Mouse (Mus musculus) ES-Bruce4 (cell line): Measurements from ENCODE around the gene Tgfbr3. TPM values are rescaled to one million over a fixed set of nuclear protein-coding genes. Genes with fewer than 3 reads are reported as not detected.

Source experiments
- H3K27ac ChIP-seq: 2 replicates; pipeline ENCODE4 v1.5.1; 2012; ENCODE audit warnings: low read length, inconsistent platforms; ENCODE audit not compliant: insufficient read depth
- H3K27me3 ChIP-seq: 2 replicates; pipeline ENCODE4 v1.6.1; 2012; ENCODE audit warnings: mild to moderate bottlenecking, low read length, inconsistent platforms; ENCODE audit not compliant: control insufficient read depth, poor library complexity, insufficient read depth, severe bottlenecking
- H3K36me3 ChIP-seq: 2 replicates; pipeline ENCODE4 v1.6.1; 2012; ENCODE audit warnings: inconsistent platforms, mild to moderate bottlenecking, low read length, moderate library complexity; ENCODE audit not compliant: control insufficient read depth, poor library complexity, insufficient read depth, severe bottlenecking
- H3K4me1 ChIP-seq: one replicate; pipeline ENCODE4 v1.8.1; 2011; ENCODE audit warnings: low read length; ENCODE audit not compliant: control insufficient read depth, insufficient read depth
- H3K4me3 ChIP-seq: 2 replicates; pipeline ENCODE4 v1.5.1; 2011; ENCODE audit warnings: low read depth, mild to moderate bottlenecking, low read length
- H3K9ac ChIP-seq: 2 replicates; pipeline ENCODE4 v1.6.1; 2012; ENCODE audit warnings: low read depth, mild to moderate bottlenecking, inconsistent platforms; ENCODE audit not compliant: poor library complexity, severe bottlenecking
- H3K9me3 ChIP-seq: replicated peaks from 2 replicates; pipeline ENCODE4 v1.6.1; 2012; ENCODE audit warnings: mild to moderate bottlenecking, low read length, inconsistent platforms; ENCODE audit not compliant: control insufficient read depth, poor library complexity, insufficient read depth, severe bottlenecking
- CTCF ChIP-seq: IDR thresholded peaks from one replicate; pipeline ENCODE4 v1.8.1; 2011; ENCODE audit warnings: low read depth, low read length
- EP300 ChIP-seq: IDR thresholded peaks from 2 replicates; pipeline ENCODE4 v1.6.1; 2011; ENCODE audit warnings: low read depth, low read length; ENCODE audit not compliant: insufficient read depth
- POLR2A ChIP-seq: IDR thresholded peaks from one replicate; pipeline ENCODE4 v1.8.1; 2011; ENCODE audit warnings: low read length; ENCODE audit not compliant: insufficient read depth
- polyA plus RNA-seq: library from polyadenylated mRNA; stranded (reverse); fragments of >200 nt; gene quantifications from 2 replicates; pipeline ENCODE4 v1.2.4, GENCODE M21; 2011; ENCODE audit warnings: low read depth; ENCODE audit not compliant: missing spikeins, insufficient read depth, insufficient read length

The Tgfbr3 gene
- polyA plus RNA-seq, 1 experiment, result 8.8 TPM

- H3K4me1 ChIP-seq, result no peaks in the 10 kb centered on the region
- no peak overlapping the region for H3K9ac ChIP-seq
- no peak overlapping the region for H3K27ac ChIP-seq
- H3K27me3 ChIP-seq, result peaks cover 2% of the 10 kb centered on the region; the same call in 1 of the 2 replicates
- H3K36me3 ChIP-seq, result no peaks in the 10 kb centered on the region
- H3K9me3 ChIP-seq, result no peaks in the 10 kb centered on the region
- no peak overlapping the region for H3K4me3 ChIP-seq
- TF ChIP-seq EP300 (no peak), POLR2A (no peak), CTCF (no peak)
Observed at GRCm38 (mm10) chr5:107188551-107188950, 100.9 kb downstream of the Tgfbr3 start.

GRCm38 (mm10) chr5:107186206-107186605 lies 103.2 kb downstream of the Tgfbr3 start:
- Histone ChIP-seq H3K36me3 (no peaks in the 10 kb centered on the region), H3K9me3 (no peaks in the 10 kb centered on the region), H3K4me1 (no peaks in the 10 kb centered on the region), H3K4me3 (no peak overlapping the region), H3K9ac (no peak overlapping the region), H3K27me3 (peaks cover 2% of the 10 kb centered on the region; the same call in 1 of the 2 replicates), H3K27ac (no peak overlapping the region)
- TF ChIP-seq POLR2A (no peak), EP300 (no peak), CTCF (no peak)

GRCm38 (mm10) chr5:107184158-107184883 lies 105.1 kb downstream of the Tgfbr3 start:
- no peaks in the 10 kb centered on the region for H3K9me3 ChIP-seq
- H3K36me3 ChIP-seq, result no peaks in the 10 kb centered on the region
- H3K9ac ChIP-seq, result no peak overlapping the region
- TF ChIP-seq POLR2A, result no peak
- TF ChIP-seq EP300, result no peak
- TF ChIP-seq CTCF, result no peak
- no peak overlapping the region for H3K27ac ChIP-seq
- no peaks in the 10 kb centered on the region for H3K4me1 ChIP-seq
- H3K4me3 ChIP-seq, result no peak overlapping the region
- peaks cover 2% of the 10 kb centered on the region; the same call in 1 of the 2 replicates for H3K27me3 ChIP-seq

- Histone ChIP-seq H3K27me3 (peaks cover 2% of the 10 kb centered on the region; the same call in 1 of the 2 replicates), H3K4me3 (no peak overlapping the region), H3K4me1 (no peaks in the 10 kb centered on the region), H3K36me3 (no peaks in the 10 kb centered on the region), H3K9ac (no peak overlapping the region), H3K27ac (no peak overlapping the region), H3K9me3 (no peaks in the 10 kb centered on the region)
- TF ChIP-seq POLR2A (no peak), EP300 (no peak), CTCF (no peak)
Observed at GRCm38 (mm10) chr5:107183537-107183936, 105.9 kb downstream of the Tgfbr3 start.

GRCm38 (mm10) chr5:107182721-107183120 lies 106.7 kb downstream of the Tgfbr3 start:
- Histone ChIP-seq H3K4me1 (no peaks in the 10 kb centered on the region), H3K4me3 (no peak overlapping the region), H3K27ac (no peak overlapping the region), H3K9ac (no peak overlapping the region), H3K9me3 (no peaks in the 10 kb centered on the region), H3K36me3 (no peaks in the 10 kb centered on the region), H3K27me3 (peaks cover 2% of the 10 kb centered on the region; the same call in 1 of the 2 replicates)
- TF ChIP-seq EP300 (no peak), CTCF (no peak), POLR2A (no peak)

- Histone ChIP-seq H3K27ac (no peak overlapping the region), H3K4me1 (no peaks in the 10 kb centered on the region), H3K9ac (no peak overlapping the region), H3K4me3 (no peak overlapping the region), H3K27me3 (peaks cover 2% of the 10 kb centered on the region; the same call in 1 of the 2 replicates), H3K9me3 (no peaks in the 10 kb centered on the region), H3K36me3 (no peaks in the 10 kb centered on the region)
- TF ChIP-seq POLR2A (no peak), EP300 (no peak), CTCF (no peak)
Observed at GRCm38 (mm10) chr5:107181820-107182219, 107.6 kb downstream of the Tgfbr3 start.
